Mouse (Mus musculus): ENCODE measurements around the gene Adgre5. TPM values are rescaled to one million over a fixed set of nuclear protein-coding genes. Genes with fewer than 3 reads are reported as not detected.

The Adgre5 gene
- polyA plus RNA-seq, 1 experiment from 2014 or later, result 45.8 TPM

DNA sequence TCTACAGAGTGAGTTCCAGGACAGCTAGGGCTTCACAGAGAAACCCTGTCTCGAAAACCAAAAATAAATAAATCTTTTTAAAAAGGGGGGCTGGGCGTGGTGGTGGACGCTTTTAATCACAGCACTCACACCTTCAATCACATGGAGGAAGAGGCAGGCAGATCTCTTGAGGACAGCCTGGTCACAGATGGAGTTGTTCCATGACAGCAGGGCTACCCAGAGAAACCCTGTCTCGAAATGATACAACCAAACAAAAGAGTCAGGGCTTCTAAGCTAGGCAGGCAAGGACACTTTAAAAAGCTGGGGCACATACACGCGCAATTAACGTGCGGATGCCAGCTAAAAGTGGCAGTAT is 26.5 kb downstream of the Adgre5 start:
- Histone ChIP-seq H3K9ac (ENCODE audit: low read depth, low read length) (no peak overlapping the region), H3K27me3 (replicated peaks; ENCODE audit: control insufficient read depth, insufficient read depth, low read length) (no peaks in the 10 kb centered on the region), H3K4me3 (ENCODE audit: low read depth, low read length) (peak overlapping the region; percentile 96), H3K27ac (replicated peaks; ENCODE audit: low read depth, low read length) (peak overlapping the region; percentile 61; the same call in 1 of the 2 replicates), H3K4me1 (ENCODE audit: control insufficient read depth, insufficient read depth, low read length) (peaks cover 6% of the 10 kb centered on the region), H3K9me3 (ENCODE audit: control insufficient read depth, low read length) (no peaks in the 10 kb centered on the region), H3K4me2 (ENCODE audit: low read depth, low read length) (peak overlapping the region; percentile 53), H3K36me3 (ENCODE audit: control insufficient read depth, insufficient read depth, low read length) (peaks cover 9% of the 10 kb centered on the region; the same call in 1 of the 2 replicates)
- ATAC-seq (ENCODE audit: low read depth) (no peak), DNase-seq (ENCODE audit: low spot score) (no peak)
- WGBS, result 15% methylated on average over 8 of the region's 8 CpGs

DNA sequence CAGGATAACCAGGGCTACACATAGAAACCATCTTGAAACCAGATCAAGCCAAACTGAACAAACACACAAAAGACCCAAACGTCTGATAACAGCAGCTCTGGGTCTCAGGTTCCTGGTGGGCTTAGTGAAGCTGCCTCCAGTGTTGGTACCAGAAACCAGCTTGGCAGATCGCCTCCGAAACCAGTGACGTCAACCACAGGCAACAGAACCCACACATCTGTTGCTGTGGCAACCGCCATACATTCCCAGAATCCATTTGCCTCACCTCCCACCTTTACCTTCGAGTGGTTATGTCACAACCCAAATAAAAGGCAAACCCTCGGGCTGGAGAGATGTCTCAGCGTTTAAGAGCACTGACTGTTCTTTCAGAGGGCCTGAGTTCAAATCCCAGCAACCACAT is 33.6 kb downstream of the Adgre5 start:
- no peak for DNase-seq (ENCODE audit: low spot score)
- WGBS, result 77% methylated on average over 8 of the region's 8 CpGs
- no peaks in the 10 kb centered on the region for H3K9me3 ChIP-seq (ENCODE audit: control insufficient read depth, low read length)
- no peaks in the 10 kb centered on the region for H3K27me3 ChIP-seq (replicated peaks; ENCODE audit: control insufficient read depth, insufficient read depth, low read length)
- no peak overlapping the region for H3K27ac ChIP-seq (replicated peaks; ENCODE audit: low read depth, low read length)
- H3K4me1 ChIP-seq (ENCODE audit: control insufficient read depth, insufficient read depth, low read length), result no peaks in the 10 kb centered on the region
- no peak overlapping the region for H3K4me2 ChIP-seq (ENCODE audit: low read depth, low read length)
- no peaks in the 10 kb centered on the region for H3K36me3 ChIP-seq (ENCODE audit: control insufficient read depth, insufficient read depth, low read length)
- no peak for ATAC-seq (ENCODE audit: low read depth)
- H3K9ac ChIP-seq (ENCODE audit: low read depth, low read length), result no peak overlapping the region
- no peak overlapping the region for H3K4me3 ChIP-seq (ENCODE audit: low read depth, low read length)

DNA sequence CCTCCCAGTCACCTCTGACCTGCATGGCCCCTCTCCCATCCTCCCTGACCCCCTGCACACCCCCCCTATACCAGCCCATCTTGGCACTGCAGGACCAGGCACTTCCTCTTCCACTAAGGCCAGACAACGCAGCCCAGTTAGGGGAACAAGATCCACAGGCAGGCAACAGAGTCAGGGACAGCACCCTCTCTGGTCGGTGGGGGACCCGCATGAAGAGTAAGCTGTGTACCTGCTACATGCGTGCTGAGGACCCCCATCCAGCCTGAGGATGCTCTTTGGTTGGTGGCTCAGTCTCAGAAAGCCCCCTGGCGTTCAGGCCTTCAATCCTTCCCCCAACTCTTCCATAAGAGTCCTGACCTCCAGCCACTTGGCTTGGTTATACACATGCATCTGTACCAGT is 34.7 kb downstream of the Adgre5 start:
- WGBS, result 75% methylated on average over 5 of the region's 5 CpGs
- Histone ChIP-seq H3K4me2 (ENCODE audit: low read depth, low read length) (no peak overlapping the region), H3K9me3 (ENCODE audit: control insufficient read depth, low read length) (no peaks in the 10 kb centered on the region), H3K9ac (ENCODE audit: low read depth, low read length) (no peak overlapping the region), H3K27ac (replicated peaks; ENCODE audit: low read depth, low read length) (no peak overlapping the region), H3K4me1 (ENCODE audit: control insufficient read depth, insufficient read depth, low read length) (no peaks in the 10 kb centered on the region), H3K36me3 (ENCODE audit: control insufficient read depth, insufficient read depth, low read length) (no peaks in the 10 kb centered on the region), H3K27me3 (replicated peaks; ENCODE audit: control insufficient read depth, insufficient read depth, low read length) (no peaks in the 10 kb centered on the region), H3K4me3 (ENCODE audit: low read depth, low read length) (no peak overlapping the region)
- ATAC-seq (ENCODE audit: low read depth), result no peak
- no peak for DNase-seq (ENCODE audit: low spot score)

DNA sequence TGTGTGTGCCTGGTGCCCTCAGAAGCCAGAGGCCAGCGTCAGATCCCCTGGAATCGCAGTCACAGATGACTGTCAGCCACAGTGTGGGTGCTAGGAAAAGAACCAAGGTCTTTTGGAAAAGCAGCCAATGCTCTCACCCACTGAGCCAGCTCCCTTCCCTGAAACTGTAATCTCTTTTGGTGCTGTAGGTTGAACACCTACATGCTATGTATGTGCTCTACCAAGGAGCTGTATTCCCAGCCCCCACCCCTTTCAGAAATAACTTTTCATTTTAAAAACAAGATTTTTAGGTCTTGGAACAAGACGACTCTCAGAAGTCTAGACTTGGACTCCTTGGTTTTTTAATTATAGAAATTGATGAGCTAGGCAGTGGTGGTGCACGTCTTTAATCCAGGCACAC is 37.7 kb downstream of the Adgre5 start:
- Histone ChIP-seq H3K4me3 (ENCODE audit: low read depth, low read length) (no peak overlapping the region), H3K9me3 (ENCODE audit: control insufficient read depth, low read length) (no peaks in the 10 kb centered on the region), H3K4me1 (ENCODE audit: control insufficient read depth, insufficient read depth, low read length) (peaks cover 10% of the 10 kb centered on the region), H3K9ac (ENCODE audit: low read depth, low read length) (no peak overlapping the region), H3K36me3 (ENCODE audit: control insufficient read depth, insufficient read depth, low read length) (no peaks in the 10 kb centered on the region), H3K27ac (replicated peaks; ENCODE audit: low read depth, low read length) (no peak overlapping the region), H3K4me2 (ENCODE audit: low read depth, low read length) (no peak overlapping the region), H3K27me3 (replicated peaks; ENCODE audit: control insufficient read depth, insufficient read depth, low read length) (no peaks in the 10 kb centered on the region)
- WGBS, result 84% methylated on average over 4 of the region's 4 CpGs
- DNase-seq (ENCODE audit: low spot score) (no peak), ATAC-seq (ENCODE audit: low read depth) (no peak)

DNA sequence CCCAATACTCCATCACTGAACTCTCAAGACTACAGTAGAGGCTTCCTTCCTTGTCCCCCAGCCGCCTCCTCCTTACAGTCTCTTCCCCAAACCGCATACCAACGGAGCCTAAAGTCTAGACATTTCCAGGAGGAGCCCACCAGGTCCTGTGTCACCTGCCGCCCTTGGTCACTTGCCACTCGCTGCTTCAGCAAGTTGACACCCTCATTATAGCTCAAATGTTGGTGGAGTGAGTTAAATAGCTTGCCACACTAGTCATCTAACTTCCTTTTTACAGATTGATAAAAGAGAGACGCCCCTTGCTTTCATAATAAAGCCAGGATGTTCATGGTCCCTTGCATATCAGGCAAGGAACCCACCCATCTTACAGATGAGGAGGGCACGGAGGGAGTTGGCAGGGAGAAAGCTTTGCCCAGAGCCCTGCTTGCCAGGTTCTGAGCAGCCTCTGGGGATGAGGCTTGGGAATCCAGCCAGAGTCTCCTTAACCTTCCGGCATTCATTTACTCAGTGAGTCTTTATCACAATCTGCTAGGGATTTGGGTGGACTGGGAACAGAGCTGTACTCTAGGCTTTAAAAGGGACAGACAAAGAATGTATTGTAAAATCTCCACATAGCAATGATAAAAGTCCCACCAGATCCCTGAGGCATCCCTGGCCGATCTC is 40.6 kb downstream of the Adgre5 start:
- H3K9ac ChIP-seq (ENCODE audit: low read depth, low read length), result no peak overlapping the region
- no peaks in the 10 kb centered on the region for H3K36me3 ChIP-seq (ENCODE audit: control insufficient read depth, insufficient read depth, low read length)
- peaks cover 25% of the 10 kb centered on the region for H3K4me1 ChIP-seq (ENCODE audit: control insufficient read depth, insufficient read depth, low read length)
- H3K4me2 ChIP-seq (ENCODE audit: low read depth, low read length), result no peak overlapping the region
- H3K27me3 ChIP-seq (replicated peaks; ENCODE audit: control insufficient read depth, insufficient read depth, low read length), result no peaks in the 10 kb centered on the region
- DNase-seq (ENCODE audit: low spot score) (peak; percentile 13), ATAC-seq (ENCODE audit: low read depth) (no peak)
- H3K9me3 ChIP-seq (ENCODE audit: control insufficient read depth, low read length), result no peaks in the 10 kb centered on the region
- H3K4me3 ChIP-seq (ENCODE audit: low read depth, low read length), result no peak overlapping the region
- 59% methylated on average over 9 of the region's 9 CpGs for WGBS
- H3K27ac ChIP-seq (replicated peaks; ENCODE audit: low read depth, low read length), result no peak overlapping the region

DNA sequence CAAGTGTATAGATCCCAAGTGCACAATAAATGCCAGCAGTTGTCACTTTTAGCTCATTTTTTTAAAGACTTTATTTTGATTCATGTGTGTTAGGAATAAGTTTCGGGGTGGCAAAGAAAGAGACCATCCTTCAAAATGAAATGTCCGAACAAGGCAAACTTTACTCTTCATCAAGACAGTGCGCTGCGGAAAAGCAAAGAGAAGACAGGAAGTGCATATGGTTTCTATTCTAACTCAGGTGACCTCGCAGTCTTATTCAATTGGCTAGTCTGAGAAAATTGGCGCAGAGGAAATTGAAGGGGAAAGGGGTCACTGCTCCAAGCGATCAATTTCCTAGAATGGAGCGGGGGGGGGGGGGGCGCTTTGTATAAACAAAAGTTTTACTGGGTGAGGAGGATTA is 41.6 kb downstream of the Adgre5 start:
- DNase-seq (ENCODE audit: low spot score) (peak; percentile 47), ATAC-seq (ENCODE audit: low read depth) (no peak)
- Histone ChIP-seq H3K27ac (replicated peaks; ENCODE audit: low read depth, low read length) (peak overlapping the region; percentile 74), H3K36me3 (ENCODE audit: control insufficient read depth, insufficient read depth, low read length) (no peaks in the 10 kb centered on the region), H3K27me3 (replicated peaks; ENCODE audit: control insufficient read depth, insufficient read depth, low read length) (no peaks in the 10 kb centered on the region), H3K9me3 (ENCODE audit: control insufficient read depth, low read length) (no peaks in the 10 kb centered on the region), H3K4me2 (ENCODE audit: low read depth, low read length) (peak overlapping the region; percentile 97), H3K4me3 (ENCODE audit: low read depth, low read length) (peak overlapping the region; percentile 86), H3K9ac (ENCODE audit: low read depth, low read length) (peak overlapping the region; percentile 87), H3K4me1 (ENCODE audit: control insufficient read depth, insufficient read depth, low read length) (peaks cover 25% of the 10 kb centered on the region)
- WGBS, result 13% methylated on average over 9 of the region's 9 CpGs

DNA sequence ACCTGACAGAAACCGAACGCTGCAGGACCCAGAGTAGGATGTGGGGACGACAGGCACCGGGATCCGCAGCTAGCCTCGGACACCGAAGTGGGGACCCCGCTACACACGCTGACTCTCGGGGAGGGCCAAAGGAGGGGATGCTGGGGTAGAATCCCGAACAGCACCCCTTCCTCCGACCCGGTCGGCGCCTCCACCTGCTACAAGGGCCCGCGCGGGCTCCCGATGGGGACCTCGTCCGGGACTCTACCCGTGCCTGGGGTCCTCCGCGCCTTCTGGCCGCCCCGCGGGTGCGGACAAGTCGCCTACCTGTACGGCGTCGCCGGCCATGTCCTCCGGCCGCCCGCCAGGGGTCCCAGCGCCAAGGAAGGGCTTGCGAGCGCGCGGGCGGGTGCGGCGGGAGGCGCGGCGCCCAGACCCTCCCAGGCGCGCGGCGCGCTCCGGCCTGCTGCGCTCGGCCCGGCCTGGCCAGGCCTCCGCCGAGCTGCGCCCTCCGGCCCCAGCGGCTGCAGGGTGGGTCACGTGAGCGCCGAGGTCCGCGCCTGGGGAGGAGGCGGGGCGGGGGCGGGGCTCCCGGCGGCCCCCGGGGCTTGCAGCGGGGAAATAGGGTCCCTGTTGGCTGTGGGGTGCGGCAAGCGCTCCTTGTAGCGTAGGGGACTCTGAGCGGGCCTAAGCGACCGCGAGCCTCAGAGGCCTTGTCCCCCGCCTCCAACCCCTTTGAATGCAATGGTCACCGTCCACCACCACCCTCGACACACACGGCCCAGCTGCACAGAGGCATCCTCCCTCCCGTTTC is 42.3 kb downstream of the Adgre5 start, which contains the start of gene Pkn1:
Gene Pkn1, minus strand, starts transcription at position 519 of the 793 bp plus-strand sequence.
- Histone ChIP-seq H3K36me3 (ENCODE audit: control insufficient read depth, insufficient read depth, low read length) (no peaks in the 10 kb centered on the region), H3K4me2 (ENCODE audit: low read depth, low read length) (peak within 1 kb of the TSS; percentile 97), H3K4me3 (ENCODE audit: low read depth, low read length) (peak within 1 kb of the TSS; percentile 86), H3K27me3 (replicated peaks; ENCODE audit: control insufficient read depth, insufficient read depth, low read length) (no peaks in the 10 kb centered on the region), H3K9ac (ENCODE audit: low read depth, low read length) (peak within 1 kb of the TSS; percentile 87), H3K9me3 (ENCODE audit: control insufficient read depth, low read length) (no peaks in the 10 kb centered on the region), H3K27ac (replicated peaks; ENCODE audit: low read depth, low read length) (peak within 1 kb of the TSS; percentile 74), H3K4me1 (ENCODE audit: control insufficient read depth, insufficient read depth, low read length) (peaks cover 25% of the 10 kb centered on the region)
- WGBS, result 0% methylated on average over 31 of the region's 85 CpGs
- peak; percentile 90 for ATAC-seq (ENCODE audit: low read depth)
- DNase-seq (ENCODE audit: low spot score), result peak; percentile 87

DNA sequence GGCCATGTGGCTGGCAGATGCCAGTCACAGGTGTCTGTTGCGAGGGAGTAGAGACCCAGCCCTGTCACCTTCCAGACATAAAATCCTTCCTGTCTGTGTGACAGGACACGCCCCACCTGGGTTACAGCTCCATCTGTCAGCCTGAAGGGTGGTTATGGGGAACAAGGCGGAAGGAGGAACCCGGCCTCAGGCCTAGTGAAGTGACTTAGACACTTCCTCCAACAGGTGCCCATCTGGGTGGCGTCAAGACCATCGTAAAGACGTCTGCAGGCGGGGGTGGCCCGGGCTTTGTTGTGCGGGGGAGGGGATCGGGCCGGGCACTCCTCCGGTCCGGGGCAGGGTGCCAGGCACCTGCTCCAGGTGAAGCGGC is 42.9 kb downstream of the Adgre5 start:
- Histone ChIP-seq H3K4me3 (ENCODE audit: low read depth, low read length) (peak overlapping the region; percentile 86), H3K4me1 (ENCODE audit: control insufficient read depth, insufficient read depth, low read length) (peaks cover 25% of the 10 kb centered on the region), H3K27me3 (replicated peaks; ENCODE audit: control insufficient read depth, insufficient read depth, low read length) (no peaks in the 10 kb centered on the region), H3K9me3 (ENCODE audit: control insufficient read depth, low read length) (no peaks in the 10 kb centered on the region), H3K9ac (ENCODE audit: low read depth, low read length) (peak overlapping the region; percentile 87), H3K4me2 (ENCODE audit: low read depth, low read length) (peak overlapping the region; percentile 97), H3K36me3 (ENCODE audit: control insufficient read depth, insufficient read depth, low read length) (no peaks in the 10 kb centered on the region), H3K27ac (replicated peaks; ENCODE audit: low read depth, low read length) (no peak overlapping the region; the same call in 1 of the 2 replicates)
- DNase-seq (ENCODE audit: low spot score) (peak; percentile 54), ATAC-seq (ENCODE audit: low read depth) (peak; percentile 7; the same call in 1 of the 2 replicates)
- 4% methylated on average over 15 of the region's 15 CpGs for whole genome bisulfite sequencing
